ENCODE assay signal across 23 mouse cellular contexts in the genomic region with DNA sequence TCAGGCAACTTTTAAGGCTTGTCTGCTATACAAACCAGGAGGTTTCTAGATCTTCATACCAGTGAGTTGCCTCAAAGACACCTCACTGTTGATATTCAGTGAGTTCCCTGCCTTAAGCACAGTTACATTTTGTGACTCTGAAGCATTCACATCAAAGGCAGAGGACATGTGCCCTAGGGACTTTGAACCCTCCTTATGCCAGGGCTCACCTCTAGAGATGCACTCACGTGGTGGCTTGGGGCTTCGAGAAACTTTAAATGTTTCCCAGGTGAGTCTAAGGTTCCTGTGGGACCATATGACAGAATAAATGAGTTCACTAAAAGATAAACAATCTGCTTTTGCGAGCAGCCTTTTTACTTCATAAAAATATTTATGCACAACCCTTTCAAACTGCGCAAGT. TPM values are rescaled to one million over a fixed set of nuclear protein-coding genes. Genes with fewer than 3 reads are reported as not detected.
DNase-seq lines count a peak whose midpoint lies in the region; ATAC-seq and TF ChIP-seq lines count a peak whose summit lies in the region.
"Had no signal": no experiment of that assay in that cellular context is flagged by ENCODE, and none has a peak within 500 bp of the region (broad histone marks: within the 10 kb centered on the region; RNA-seq: fewer than 3 reads in every experiment).

No protein-coding gene starts in this region.

- DNase-seq in kidney, adult 18-20 months = peak; percentile 26
- DNase-seq in kidney, postnatal 4 days = no peak
- peak; percentile 66 for DNase-seq in kidney, adult 2 months
- DNase-seq in kidney, postnatal 10 days = peak; percentile 39
- no peak for DNase-seq in urinary bladder, adult 2 months (ENCODE audit: low spot score)
- DNase-seq: adrenal gland, postnatal 14 days; cerebellum, adult 11 months; cerebellum, postnatal 14 days; thymus, adult 2 months; thymus, postnatal 4 days had no signal

- WGBS in kidney, adult 2 months = 45% methylated on average over 4 of the region's 4 CpGs
- WGBS in stomach, embryonic 16.5 days = 44% methylated on average over 4 of the region's 4 CpGs
- 72% methylated on average over 4 of the region's 4 CpGs for WGBS in neural tube, embryonic 15.5 days

- no peaks in the 10 kb centered on the region for H3K9me3 ChIP-seq in stomach, embryonic 16.5 days (replicated peaks; ENCODE audit: control insufficient read depth, low read length)
- H3K9me3 ChIP-seq in neural tube, embryonic 15.5 days (replicated peaks) = no peaks in the 10 kb centered on the region
- H3K9me3 ChIP-seq: heart, embryonic 13.5 days; limb, embryonic 13.5 days; midbrain, embryonic 12.5 days; neural tube, embryonic 12.5 days had no signal

- no peaks in the 10 kb centered on the region for H3K27me3 ChIP-seq in kidney, adult 2 months (replicated peaks; ENCODE audit: control insufficient read depth, insufficient read depth, low read length)
- H3K27me3 ChIP-seq in stomach, embryonic 16.5 days (ENCODE audit: control insufficient read depth, insufficient read depth, low read length) = no peaks in the 10 kb centered on the region
- H3K27me3 ChIP-seq in neural tube, embryonic 15.5 days (replicated peaks) = no peaks in the 10 kb centered on the region
- H3K27me3 ChIP-seq: heart, embryonic 13.5 days; limb, embryonic 13.5 days; midbrain, embryonic 12.5 days; neural tube, embryonic 12.5 days; Patski had no signal

- ATAC-seq in stomach, embryonic 16.5 days (ENCODE audit: insufficient read depth, low FRiP score) = no peak
- ATAC-seq in neural tube, embryonic 15.5 days (ENCODE audit: low FRiP score) = no peak
- ATAC-seq: forebrain, embryonic 16.5 days; hindbrain, embryonic 16.5 days; Patski had no signal

- no peaks in the 10 kb centered on the region for H3K36me3 ChIP-seq in kidney, adult 2 months (ENCODE audit: control insufficient read depth, insufficient read depth, low read length)
- no peaks in the 10 kb centered on the region for H3K36me3 ChIP-seq in stomach, embryonic 16.5 days (ENCODE audit: control insufficient read depth, insufficient read depth, low read length)
- no peaks in the 10 kb centered on the region for H3K36me3 ChIP-seq in neural tube, embryonic 15.5 days
- H3K36me3 ChIP-seq: heart, embryonic 13.5 days; limb, embryonic 13.5 days; midbrain, embryonic 12.5 days; neural tube, embryonic 12.5 days had no signal

- peak overlapping the region; percentile 42; the same call in 1 of the 2 replicates for H3K27ac ChIP-seq in kidney, adult 2 months (ENCODE audit: insufficient read depth, low read depth, low read length)
- peak overlapping the region; percentile 48 for H3K27ac ChIP-seq in stomach, embryonic 16.5 days (ENCODE audit: low read length)
- no peak overlapping the region for H3K27ac ChIP-seq in neural tube, embryonic 15.5 days (replicated peaks)
- H3K27ac ChIP-seq: heart, embryonic 13.5 days; limb, embryonic 13.5 days; midbrain, embryonic 12.5 days; neural tube, embryonic 12.5 days had no signal

- H3K4me1 ChIP-seq in kidney, adult 2 months (ENCODE audit: control insufficient read depth, insufficient read depth, low read length) = peaks cover 16% of the 10 kb centered on the region; the same call in 1 of the 2 replicates
- peaks cover 25% of the 10 kb centered on the region for H3K4me1 ChIP-seq in stomach, embryonic 16.5 days (ENCODE audit: control insufficient read depth, insufficient read depth, low read length)
- H3K4me1 ChIP-seq in neural tube, embryonic 15.5 days = peaks cover 20% of the 10 kb centered on the region
- H3K4me1 ChIP-seq: megakaryocyte, embryonic 14.5 days; neural tube, embryonic 12.5 days had no signal

- no peak overlapping the region for H3K4me2 ChIP-seq in stomach, embryonic 16.5 days (ENCODE audit: low read depth, low read length)
- no peak overlapping the region for H3K4me2 ChIP-seq in neural tube, embryonic 15.5 days
- H3K4me2 ChIP-seq: heart, embryonic 13.5 days; limb, embryonic 13.5 days; liver, embryonic 11.5 days; midbrain, embryonic 12.5 days; neural tube, embryonic 12.5 days had no signal

- no peak overlapping the region for H3K9ac ChIP-seq in stomach, embryonic 16.5 days (ENCODE audit: low read length)
- no peak overlapping the region for H3K9ac ChIP-seq in neural tube, embryonic 15.5 days (replicated peaks)
- H3K9ac ChIP-seq: heart, embryonic 13.5 days; limb, embryonic 13.5 days; midbrain, embryonic 12.5 days; neural tube, embryonic 12.5 days had no signal

- TF ChIP-seq CTCF in kidney, adult 2 months (conservative IDR thresholded peaks at IDR 0.05; ENCODE audit: insufficient read depth, insufficient read length, low read depth, low read length) = no peak

- H3K4me3 ChIP-seq in kidney, adult 2 months (ENCODE audit: insufficient read depth, low read depth, low read length) = no peak overlapping the region
- H3K4me3 ChIP-seq in stomach, embryonic 16.5 days (replicated peaks; ENCODE audit: low read length) = no peak overlapping the region
- no peak overlapping the region for H3K4me3 ChIP-seq in neural tube, embryonic 15.5 days (replicated peaks)
- H3K4me3 ChIP-seq: erythroblast, embryonic 14.5 days; heart, embryonic 13.5 days; limb, embryonic 13.5 days; megakaryocyte, embryonic 14.5 days; midbrain, embryonic 12.5 days; myocyte; neural tube, embryonic 12.5 days had no signal

- TF ChIP-seq POLR2A in kidney, adult 2 months (IDR thresholded peaks at IDR 0.05; ENCODE audit: low read depth, low read length) = no peak

RNA-seq across cellular contexts. Expression of a gene that starts 50.0 kb away (rescaled TPM):
- 9.2 and 10.1 TPM in 2 replicates for polyA plus RNA-seq in kidney, adult 2 months (2012; rRNA removed)
- 23.1 and 23.9 TPM in 2 replicates for polyA plus RNA-seq in stomach, embryonic 16.5 days (2015; fragmentation: Nextera tagmentation; extraction: Ambion mirVana)
- polyA plus RNA-seq in neural tube, embryonic 15.5 days (2015; fragmentation: Nextera tagmentation; extraction: Ambion mirVana) = 12.3 and 15.9 TPM in 2 replicates
- polyA plus RNA-seq in urinary bladder, adult 2 months (2012; rRNA removed) = 11.4 and 12.2 TPM in 2 replicates
- polyA plus RNA-seq: erythroblast, embryonic 14.5 days had no signal

Comparison
In these comparisons a context has a peak if more than half of its experiments do, and no peak if none do; other contexts are left out.
1. DNase-seq: peak in kidney, adult 18-20 months (single experiment), kidney, adult 2 months (single experiment) and kidney, postnatal 10 days (single experiment); none in kidney, postnatal 4 days (0 of 2) and urinary bladder, adult 2 months (single experiment).